Mouse (Mus musculus) neural tube, embryonic 14.5 days (tissue): ENCODE results near the gene Poln. TPM values are rescaled to one million over a fixed set of nuclear protein-coding genes. Genes with fewer than 3 reads are reported as not detected.

Experiments
- polyA plus RNA-seq: library from polyadenylated mRNA; unstranded; fragments of >200 nt; fragmentation: Nextera tagmentation; extraction: Ambion mirVana; gene quantifications from 2 replicates; pipeline ENCODE4 v1.2.1, GENCODE M21; 2014

Poln gene
- polyA plus RNA-seq, 1 experiment from 2014 or later: 0.74 TPM

Other genes starting within 250 kb of the Poln start
- 34.3 and 37.1 TPM in 2 replicates for gene Nelfa, start 233.0 kb downstream of the Poln start, polyA plus RNA-seq
- gene Gm1673, start 186.0 kb downstream of the Poln start, polyA plus RNA-seq: 403 and 457 TPM in 2 replicates
- 3.9 and 4.1 TPM in 2 replicates for gene Nat8l, start 173.5 kb downstream of the Poln start, polyA plus RNA-seq
- gene Haus3, start 79 bp upstream of the Poln start, polyA plus RNA-seq: 12.3 and 12.7 TPM in 2 replicates
- gene Mxd4, start 18.3 kb upstream of the Poln start, polyA plus RNA-seq: 26.7 and 36.2 TPM in 2 replicates
- 4.5 and 5.9 TPM in 2 replicates for gene Zfyve28, start 119.0 kb upstream of the Poln start, polyA plus RNA-seq
- 0.09 and 0.12 TPM in 2 replicates for gene Cfap99, start 119.2 kb upstream of the Poln start, polyA plus RNA-seq
- 142 and 146 TPM in 2 replicates for gene Rnf4, start 166.8 kb upstream of the Poln start, polyA plus RNA-seq
- gene Fam193a, start 200.5 kb upstream of the Poln start, polyA plus RNA-seq: 20.5 and 24.1 TPM in 2 replicates